Comparison of ENCODE assay signal across 16 mouse cellular contexts in genomic region chr9:118988787-118989580, GRCm38 (mm10).
DNase-seq lines count a peak whose midpoint lies in the region; ATAC-seq and TF ChIP-seq lines count a peak whose summit lies in the region.
"Had no signal": no experiment of that assay in that cellular context is flagged by ENCODE, and none has a peak within 500 bp of the region (broad histone marks: within the 10 kb centered on the region; RNA-seq: fewer than 3 reads in every experiment).

No protein-coding gene starts in this region.

- H3K4me2 ChIP-seq in forebrain, postnatal 0 days (ENCODE audit: low read depth) = no peak overlapping the region
- peak overlapping the region; percentile 0; the same call in 1 of the 2 replicates for H3K4me2 ChIP-seq in midbrain, embryonic 12.5 days (replicated peaks)
- no peak overlapping the region for H3K4me2 ChIP-seq in heart, embryonic 12.5 days
- H3K4me2 ChIP-seq: liver, embryonic 13.5 days had no signal

- no peak for TF ChIP-seq CTCF in forebrain, postnatal 0 days (IDR thresholded peaks at IDR 0.05; ENCODE audit: low read depth)

- DNase-seq in heart, postnatal 4 days = peak; percentile 3
- DNase-seq in heart, adult 18-20 months = no peak
- peak; percentile 17 for DNase-seq in c-Kit-positive CD71-positive TER-119-negative erythroid progenitor cells, embryonic 14.5 days (ENCODE audit: low read depth)
- peak; percentile 39 for DNase-seq in forebrain, postnatal 0 days
- DNase-seq in MN1 (ENCODE audit: low spot score) = no peak
- DNase-seq in layer of hippocampus, adult 18-20 months (ENCODE audit: low spot score in 2 of 2) = no peak
- DNase-seq: adrenal gland, adult 8-10 months; cerebellum, adult 9-10 months; gastrocnemius, postnatal 25 days; kidney, adult 11 months; liver, embryonic 13.5 days; lung, postnatal 36 days had no signal

- H3K27ac ChIP-seq in forebrain, postnatal 0 days (ENCODE audit: low read depth, low read length) = no peak overlapping the region
- H3K27ac ChIP-seq in midbrain, embryonic 12.5 days (replicated peaks) = 0 out of 2 replicates have a peak overlapping the region, but pooled peaks have one; percentile 22
- no peak overlapping the region for H3K27ac ChIP-seq in heart, embryonic 12.5 days (ENCODE audit: poor library complexity, severe bottlenecking)
- H3K27ac ChIP-seq: liver, embryonic 13.5 days had no signal

- 43% methylated on average over 11 of the region's 11 CpGs for WGBS in forebrain, postnatal 0 days
- WGBS in midbrain, embryonic 12.5 days = 69% methylated on average over 11 of the region's 11 CpGs
- WGBS in heart, embryonic 12.5 days = 86% methylated on average over 11 of the region's 11 CpGs

- 0 out of 2 replicates have a peak, but pooled peaks cover 7% of the 10 kb centered on the region for H3K4me1 ChIP-seq in forebrain, postnatal 0 days (ENCODE audit: insufficient read depth)
- peaks cover 32% of the 10 kb centered on the region for H3K4me1 ChIP-seq in midbrain, embryonic 12.5 days
- H3K4me1 ChIP-seq in heart, embryonic 12.5 days (replicated peaks) = peaks cover 68% of the 10 kb centered on the region

- H3K4me3 ChIP-seq in forebrain, postnatal 0 days (ENCODE audit: low read depth, low read length) = no peak overlapping the region
- H3K4me3 ChIP-seq in midbrain, embryonic 12.5 days = no peak overlapping the region
- no peak overlapping the region for H3K4me3 ChIP-seq in heart, embryonic 12.5 days
- H3K4me3 ChIP-seq: erythroblast, embryonic 14.5 days; liver, embryonic 13.5 days had no signal

- H3K36me3 ChIP-seq in forebrain, postnatal 0 days (ENCODE audit: insufficient read depth) = no peaks in the 10 kb centered on the region
- H3K36me3 ChIP-seq in midbrain, embryonic 12.5 days = no peaks in the 10 kb centered on the region
- H3K36me3 ChIP-seq in heart, embryonic 12.5 days = no peaks in the 10 kb centered on the region
- H3K36me3 ChIP-seq: G1E; liver, embryonic 13.5 days had no signal

- no peaks in the 10 kb centered on the region for H3K9me3 ChIP-seq in forebrain, postnatal 0 days (ENCODE audit: low read length)
- H3K9me3 ChIP-seq in midbrain, embryonic 12.5 days = no peaks in the 10 kb centered on the region
- no peaks in the 10 kb centered on the region for H3K9me3 ChIP-seq in heart, embryonic 12.5 days (replicated peaks)
- H3K9me3 ChIP-seq: liver, embryonic 13.5 days had no signal

- peak; percentile 81; the same call in 1 of the 2 replicates for ATAC-seq in forebrain, postnatal 0 days
- ATAC-seq in midbrain, embryonic 12.5 days (ENCODE audit: low FRiP score, low read depth) = peak; percentile 83
- ATAC-seq in heart, embryonic 12.5 days (ENCODE audit: insufficient number of reproducible peaks, low FRiP score) = no peak

- H3K27me3 ChIP-seq in forebrain, postnatal 0 days (ENCODE audit: insufficient read depth, low read length) = no peaks in the 10 kb centered on the region
- H3K27me3 ChIP-seq in midbrain, embryonic 12.5 days = no peaks in the 10 kb centered on the region
- H3K27me3 ChIP-seq in heart, embryonic 12.5 days (replicated peaks) = no peaks in the 10 kb centered on the region
- H3K27me3 ChIP-seq: liver, embryonic 13.5 days had no signal

- no peak overlapping the region for H3K9ac ChIP-seq in forebrain, postnatal 0 days
- no peak overlapping the region for H3K9ac ChIP-seq in midbrain, embryonic 12.5 days (replicated peaks)
- no peak overlapping the region for H3K9ac ChIP-seq in heart, embryonic 12.5 days
- H3K9ac ChIP-seq: liver, embryonic 13.5 days had no signal

Comparison
In these comparisons a context has a peak if more than half of its experiments do, and no peak if none do; other contexts are left out.
1. DNase-seq: peak in heart, postnatal 4 days (single experiment), c-Kit-positive CD71-positive TER-119-negative erythroid progenitor cells, embryonic 14.5 days (single experiment) and forebrain, postnatal 0 days (single experiment); none in heart, adult 18-20 months (0 of 2), MN1 (single experiment) and layer of hippocampus, adult 18-20 months (0 of 2).